Comparison of ENCODE assay signal across 10 mouse cellular contexts in genomic region chr3:34651486-34652170, GRCm38 (mm10). TPM values are rescaled to one million over a fixed set of nuclear protein-coding genes. Genes with fewer than 3 reads are reported as not detected.
A peak's percentile ranks its signal among the peaks of the same experiment; 100 is the strongest.
DNase-seq lines count a peak whose midpoint lies in the region; ATAC-seq lines count a peak whose summit lies in the region.
"Had no signal": no experiment of that assay in that cellular context is flagged by ENCODE, and none has a peak within 500 bp of the region (broad histone marks: within the 10 kb centered on the region; RNA-seq: fewer than 3 reads in every experiment).

No protein-coding gene starts in this region.

- H3K9me3 ChIP-seq in heart, embryonic 12.5 days (replicated peaks): no peaks in the 10 kb centered on the region
- no peaks in the 10 kb centered on the region for H3K9me3 ChIP-seq in embryonic facial prominence, embryonic 12.5 days
- no peaks in the 10 kb centered on the region for H3K9me3 ChIP-seq in hindbrain, embryonic 16.5 days (ENCODE audit: control insufficient read depth, low read length)
- H3K9me3 ChIP-seq in neural tube, embryonic 13.5 days: no peaks in the 10 kb centered on the region

- ATAC-seq in heart, embryonic 12.5 days (ENCODE audit: insufficient number of reproducible peaks, low FRiP score): no peak
- ATAC-seq in embryonic facial prominence, embryonic 12.5 days (ENCODE audit: insufficient number of reproducible peaks, insufficient read depth, low FRiP score, low TSS enrichment): no peak
- ATAC-seq in hindbrain, embryonic 16.5 days: no peak
- ATAC-seq in neural tube, embryonic 13.5 days (ENCODE audit: low read depth): no peak

- H3K4me2 ChIP-seq in heart, embryonic 12.5 days: peak overlapping the region; percentile 90; the same call in 1 of the 2 replicates
- 0 out of 2 replicates have a peak overlapping the region, but pooled peaks have one; percentile 67 for H3K4me2 ChIP-seq in embryonic facial prominence, embryonic 12.5 days (replicated peaks)
- H3K4me2 ChIP-seq in hindbrain, embryonic 16.5 days (ENCODE audit: low read length): no peak overlapping the region; the same call in 1 of the 2 replicates
- peak overlapping the region; percentile 69 for H3K4me2 ChIP-seq in neural tube, embryonic 13.5 days

- 2% methylated on average over 26 of the region's 26 CpGs for WGBS in heart, embryonic 12.5 days
- 2% methylated on average over 26 of the region's 26 CpGs for WGBS in embryonic facial prominence, embryonic 12.5 days
- 3% methylated on average over 26 of the region's 26 CpGs for WGBS in hindbrain, embryonic 16.5 days
- WGBS in neural tube, embryonic 13.5 days: 1% methylated on average over 26 of the region's 26 CpGs

- peaks cover 72% of the 10 kb centered on the region for H3K27me3 ChIP-seq in heart, embryonic 12.5 days (replicated peaks)
- H3K27me3 ChIP-seq in embryonic facial prominence, embryonic 12.5 days: peaks cover 61% of the 10 kb centered on the region
- peaks cover 7% of the 10 kb centered on the region for H3K27me3 ChIP-seq in hindbrain, embryonic 16.5 days (replicated peaks; ENCODE audit: control insufficient read depth, insufficient read depth, low read length)
- peaks cover 76% of the 10 kb centered on the region for H3K27me3 ChIP-seq in neural tube, embryonic 13.5 days

- peaks cover 25% of the 10 kb centered on the region for H3K4me1 ChIP-seq in heart, embryonic 12.5 days (replicated peaks)
- peaks cover 14% of the 10 kb centered on the region for H3K4me1 ChIP-seq in embryonic facial prominence, embryonic 12.5 days
- peaks cover 10% of the 10 kb centered on the region for H3K4me1 ChIP-seq in hindbrain, embryonic 16.5 days (ENCODE audit: control insufficient read depth, insufficient read depth, low read depth, low read length)
- peaks cover 42% of the 10 kb centered on the region for H3K4me1 ChIP-seq in neural tube, embryonic 13.5 days (replicated peaks)

- H3K36me3 ChIP-seq in heart, embryonic 12.5 days: no peaks in the 10 kb centered on the region
- H3K36me3 ChIP-seq in embryonic facial prominence, embryonic 12.5 days: no peaks in the 10 kb centered on the region
- H3K36me3 ChIP-seq in hindbrain, embryonic 16.5 days (ENCODE audit: control insufficient read depth, insufficient read depth, low read length): no peaks in the 10 kb centered on the region
- no peaks in the 10 kb centered on the region for H3K36me3 ChIP-seq in neural tube, embryonic 13.5 days

- H3K4me3 ChIP-seq in heart, embryonic 12.5 days: no peak overlapping the region
- H3K4me3 ChIP-seq in embryonic facial prominence, embryonic 12.5 days: peak overlapping the region; percentile 45
- peak overlapping the region; percentile 52 for H3K4me3 ChIP-seq in hindbrain, embryonic 16.5 days (ENCODE audit: low read length)
- H3K4me3 ChIP-seq in neural tube, embryonic 13.5 days: peak overlapping the region; percentile 55

- no peak for DNase-seq in heart, adult 9 months (ENCODE audit: low spot score in 2 of 2)
- DNase-seq in spleen, postnatal 4 days (ENCODE audit: low spot score in 2 of 2): no peak
- DNase-seq in yolk sac, embryonic 10.5 days (ENCODE audit: low spot score): no peak
- no peak for DNase-seq in kidney, postnatal 36 days
- DNase-seq: cerebellum, adult 2 months; right cerebral cortex, adult 18-20 months had no signal

- H3K9ac ChIP-seq in heart, embryonic 12.5 days: no peak overlapping the region
- peak overlapping the region; percentile 74 for H3K9ac ChIP-seq in embryonic facial prominence, embryonic 12.5 days
- H3K9ac ChIP-seq in hindbrain, embryonic 16.5 days (ENCODE audit: low read depth, low read length): peak overlapping the region; percentile 71
- peak overlapping the region; percentile 80 for H3K9ac ChIP-seq in neural tube, embryonic 13.5 days

- H3K27ac ChIP-seq in heart, embryonic 12.5 days (ENCODE audit: poor library complexity, severe bottlenecking): no peak overlapping the region
- H3K27ac ChIP-seq in embryonic facial prominence, embryonic 12.5 days: peak overlapping the region; percentile 86
- peak overlapping the region; percentile 88 for H3K27ac ChIP-seq in hindbrain, embryonic 16.5 days (ENCODE audit: low read depth, low read length)
- H3K27ac ChIP-seq in neural tube, embryonic 13.5 days (replicated peaks): peak overlapping the region; percentile 94

RNA-seq across cellular contexts. Expression of gene Sox2, which starts 1.4 kb away (rescaled TPM):
- polyA plus RNA-seq in heart, embryonic 12.5 days (2016; fragmentation: Nextera tagmentation; extraction: Ambion mirVana): 0.34 and 0.68 TPM in 2 replicates
- polyA plus RNA-seq in embryonic facial prominence, embryonic 12.5 days (2016; fragmentation: Nextera tagmentation; extraction: Ambion mirVana): 11.4 and 13.5 TPM in 2 replicates
- polyA plus RNA-seq in hindbrain, embryonic 16.5 days (2015; fragmentation: Nextera tagmentation; extraction: Ambion mirVana): 8.2 and 8.6 TPM in 2 replicates
- 20.9 TPM in 2 replicates for polyA plus RNA-seq in neural tube, embryonic 13.5 days (2015; fragmentation: Nextera tagmentation; extraction: Ambion mirVana)
